ENCODE assay signal across 21 mouse cellular contexts in genomic region chr11:21101286-21101685, GRCm38 (mm10). TPM values are rescaled to one million over a fixed set of nuclear protein-coding genes. Genes with fewer than 3 reads are reported as not detected.
A peak's percentile ranks its signal among the peaks of the same experiment; 100 is the strongest.
DNase-seq lines count a peak whose midpoint lies in the region; ATAC-seq and TF ChIP-seq lines count a peak whose summit lies in the region.
"Had no signal": no experiment of that assay in that cellular context is flagged by ENCODE, and none has a peak within 500 bp of the region (broad histone marks: within the 10 kb centered on the region; RNA-seq: fewer than 3 reads in every experiment).

No protein-coding gene starts in this region.

- H3K9ac ChIP-seq in MEL (ENCODE audit: control insufficient read depth, low read depth, low read length, poor library complexity, severe bottlenecking): no peak overlapping the region
- no peak overlapping the region for H3K9ac ChIP-seq in kidney, embryonic 15.5 days
- H3K9ac ChIP-seq: embryonic facial prominence, embryonic 12.5 days; forebrain, embryonic 13.5 days; forebrain, embryonic 15.5 days; forebrain, postnatal 0 days had no signal

- no peaks in the 10 kb centered on the region for H3K9me3 ChIP-seq in MEL (replicated peaks; ENCODE audit: insufficient read depth, low read length)
- no peaks in the 10 kb centered on the region for H3K9me3 ChIP-seq in kidney, embryonic 15.5 days (replicated peaks)
- H3K9me3 ChIP-seq: embryonic facial prominence, embryonic 10.5 days; embryonic facial prominence, embryonic 12.5 days; forebrain, embryonic 13.5 days; forebrain, embryonic 15.5 days had no signal

- TF ChIP-seq EP300 in MEL (IDR thresholded peaks at IDR 0.05; ENCODE audit: low read depth in 1 of 2, low read length in 2 of 2): peak; percentile 52 to 74; a peak in 3 of 4 replicates

- H3K27me3 ChIP-seq in MEL (ENCODE audit: control insufficient read depth in 1 of 2, insufficient read depth in 2 of 2, low read length in 2 of 2): no peaks in the 10 kb centered on the region
- no peaks in the 10 kb centered on the region for H3K27me3 ChIP-seq in small intestine, adult 2 months (ENCODE audit: control insufficient read depth, insufficient read depth, low read length)
- no peaks in the 10 kb centered on the region for H3K27me3 ChIP-seq in kidney, embryonic 15.5 days
- H3K27me3 ChIP-seq: embryonic facial prominence, embryonic 12.5 days; forebrain, embryonic 13.5 days; forebrain, embryonic 15.5 days; Patski had no signal

- no peak for TF ChIP-seq POLR2A in MEL (IDR thresholded peaks at IDR 0.05; ENCODE audit: control insufficient read depth in 1 of 2, insufficient read depth in 1 of 2, low read depth in 1 of 2, low read length in 2 of 2, poor library complexity in 1 of 2)
- no peak for TF ChIP-seq POLR2A in small intestine, adult 2 months (IDR thresholded peaks at IDR 0.05; ENCODE audit: low read depth, low read length)

- TF ChIP-seq RAD21 in MEL (IDR thresholded peaks at IDR 0.05; ENCODE audit: low read depth, low read length): no peak

- peak; percentile 48 for DNase-seq in MEL (ENCODE audit: low read depth, low spot score)
- DNase-seq in frontal cortex, postnatal 36 days (ENCODE audit: low spot score in 2 of 2): no peak
- DNase-seq: adrenal gland, adult 2 months; adrenal gland, postnatal 10 days; adrenal gland, postnatal 25 days; cerebellum, adult 11-12 months; cerebellum, adult 2 months; cerebellum, adult 9-10 months; cerebellum, postnatal 10 days; cerebellum, postnatal 25 days; forebrain, postnatal 0 days had no signal

- peak; percentile 22 for ATAC-seq in activated CD4-positive, CD25-positive, alpha-beta regulatory T cell, adult 4 months
- peak; percentile 9 for ATAC-seq in inflammation-experienced regulatory T-cells, adult 6 months
- no peak for ATAC-seq in kidney, embryonic 15.5 days (replicated peaks; ENCODE audit: low FRiP score)
- no peak for ATAC-seq in megakaryocyte, adult 5-6 weeks (ENCODE audit: poor library complexity, severe bottlenecking)
- ATAC-seq: forebrain, embryonic 13.5 days; forebrain, embryonic 15.5 days; forebrain, postnatal 0 days; Patski had no signal

- 63% methylated on average over 4 of the region's 4 CpGs for WGBS in small intestine, adult 2 months
- 76% methylated on average over 4 of the region's 4 CpGs for WGBS in kidney, embryonic 15.5 days

- H3K36me3 ChIP-seq in MEL (ENCODE audit: control insufficient read depth in 1 of 2, insufficient read depth in 2 of 2, low read length in 2 of 2): peaks cover 0 to 44% of the 10 kb centered on the region in 2 experiments; a peak in 2 of 4 replicates
- H3K36me3 ChIP-seq in small intestine, adult 2 months (ENCODE audit: control insufficient read depth, insufficient read depth, low read length): no peaks in the 10 kb centered on the region
- 0 out of 2 replicates have a peak, but pooled peaks cover 3% of the 10 kb centered on the region for H3K36me3 ChIP-seq in kidney, embryonic 15.5 days
- H3K36me3 ChIP-seq: embryonic facial prominence, embryonic 12.5 days; forebrain, embryonic 15.5 days had no signal

- peak overlapping the region in 1 of 2 experiments; percentile 25; a peak in 1 of 4 replicates for H3K4me3 ChIP-seq in MEL (ENCODE audit: control insufficient read depth in 1 of 2, insufficient read depth in 1 of 2, low read depth in 2 of 2, low read length in 2 of 2)
- H3K4me3 ChIP-seq in small intestine, adult 2 months (ENCODE audit: low read depth, low read length): no peak overlapping the region
- H3K4me3 ChIP-seq in kidney, embryonic 15.5 days (replicated peaks): no peak overlapping the region
- H3K4me3 ChIP-seq: embryonic facial prominence, embryonic 10.5 days; embryonic facial prominence, embryonic 12.5 days; forebrain, embryonic 13.5 days; forebrain, embryonic 15.5 days had no signal

- peak overlapping the region; percentile 18 for H3K27ac ChIP-seq in MEL (ENCODE audit: control insufficient read depth, low read depth, low read length)
- H3K27ac ChIP-seq in small intestine, adult 2 months (ENCODE audit: insufficient read depth, low read depth, low read length): peak overlapping the region; percentile 76
- no peak overlapping the region for H3K27ac ChIP-seq in kidney, embryonic 15.5 days
- H3K27ac ChIP-seq: embryonic facial prominence, embryonic 10.5 days; embryonic facial prominence, embryonic 12.5 days; forebrain, embryonic 13.5 days; forebrain, embryonic 15.5 days had no signal

- no peak for TF ChIP-seq CTCF in MEL (IDR thresholded peaks at IDR 0.05 in 2 of 3, conservative IDR thresholded peaks at IDR 0.05 in 1 of 3; ENCODE audit: control insufficient read depth in 1 of 3, insufficient read depth in 1 of 3, low read depth in 2 of 3, low read length in 3 of 3, poor library complexity in 1 of 3, severe bottlenecking in 1 of 3)
- TF ChIP-seq CTCF in small intestine, adult 2 months (IDR thresholded peaks at IDR 0.05; ENCODE audit: extremely low read depth, insufficient read length, insufficient replicate concordance, low read depth, low read length): no peak

- peaks cover 17 to 23% of the 10 kb centered on the region in 2 experiments for H3K4me1 ChIP-seq in MEL (ENCODE audit: control insufficient read depth in 1 of 2, insufficient read depth in 2 of 2, low read length in 2 of 2)
- H3K4me1 ChIP-seq in small intestine, adult 2 months (ENCODE audit: control insufficient read depth, insufficient read depth, insufficient read length, low read length): peaks cover 13% of the 10 kb centered on the region
- peaks cover 5% of the 10 kb centered on the region; the same call in 1 of the 2 replicates for H3K4me1 ChIP-seq in kidney, embryonic 15.5 days
- H3K4me1 ChIP-seq: embryonic facial prominence, embryonic 10.5 days; embryonic facial prominence, embryonic 12.5 days had no signal

- H3K79me2 ChIP-seq in MEL (ENCODE audit: control insufficient read depth, insufficient read depth, low read length, poor library complexity): peaks cover 29% of the 10 kb centered on the region

- H3K4me2 ChIP-seq in kidney, embryonic 15.5 days: no peak overlapping the region
- H3K4me2 ChIP-seq: embryonic facial prominence, embryonic 12.5 days; forebrain, embryonic 13.5 days; forebrain, embryonic 15.5 days had no signal

TF ChIP-seq in MEL, 35 proteins besides CTCF, POLR2A, EP300 and RAD21:
- TF ChIP-seq BHLHE40 (IDR thresholded peaks at IDR 0.05; ENCODE audit: borderline replicate concordance, low read depth, low read length): 0 out of 2 replicates have a peak, but pooled peaks have one; percentile 22
- TF ChIP-seq SIN3A (IDR thresholded peaks at IDR 0.05; ENCODE audit: low read length): peak; percentile 52; the same call in 1 of the 2 replicates
- TF ChIP-seq ZNF384 (IDR thresholded peaks at IDR 0.05; ENCODE audit: low read depth, low read length): no peak
- TF ChIP-seq TCF12 (IDR thresholded peaks at IDR 0.05; ENCODE audit: low read depth, low read length): peak; percentile 52
- TF ChIP-seq NRF1 (IDR thresholded peaks at IDR 0.05; ENCODE audit: insufficient read depth, low read depth, low read length, poor library complexity, severe bottlenecking): no peak
- TF ChIP-seq GATA1 (IDR thresholded peaks at IDR 0.05; ENCODE audit: low read depth, low read length): peak; percentile 85
- TF ChIP-seq CHD1 (IDR thresholded peaks at IDR 0.05; ENCODE audit: low read depth, low read length): no peak

RNA-seq across cellular contexts. Expression of gene Peli1, which starts 10.2 kb away (rescaled TPM):
- total RNA-seq in MEL (2012; rRNA removed): 7.5 and 7.9 TPM in 2 replicates
- 10 to 100 TPM in 1 of 2 experiments, not detected in 1; 11.6 TPM for polyA plus RNA-seq in MEL (2012; ENCODE audit: insufficient read depth in 1 of 2, insufficient read length in 2 of 2, low read depth in 1 of 2, low replicate concordance in 2 of 2, missing spikeins in 1 of 2)
- 10 to 100 TPM; 55.7 to 80.7 TPM for polyA plus RNA-seq in activated CD4-positive, CD25-positive, alpha-beta regulatory T cell, adult 4 months (2017; shearing (Covaris generic))
- polyA plus RNA-seq in inflammation-experienced regulatory T-cells, adult 6 months (2017; shearing (Covaris generic)): 10 to 100 TPM; 41.6 to 97.7 (median 96.1) TPM
- polyA plus RNA-seq in small intestine, adult 2 months (2012; rRNA removed): 35.2 and 113 TPM in 2 replicates
- 44.3 and 45.4 TPM in 2 replicates for polyA plus RNA-seq in kidney, embryonic 15.5 days (2015; fragmentation: Nextera tagmentation; extraction: Ambion mirVana)
- 48.8 and 50.4 TPM in 2 replicates for total RNA-seq in megakaryocyte, adult 5-6 weeks (2015)
- total RNA-seq in megakaryocyte, adult 5-6 weeks (2017): 29.0 and 40.9 TPM in 2 replicates

Comparison
In these comparisons a context has a peak if more than half of its experiments do, and no peak if none do; other contexts are left out.
1. ATAC-seq: peak in activated CD4-positive, CD25-positive, alpha-beta regulatory T cell, adult 4 months (single experiment) and inflammation-experienced regulatory T-cells, adult 6 months (single experiment); none in kidney, embryonic 15.5 days (single experiment) and megakaryocyte, adult 5-6 weeks (single experiment).